Mouse (Mus musculus) telencephalon, adult 2 months (tissue): ENCODE data around the gene Pck1.
A peak's percentile ranks its signal among the peaks of the same experiment; 100 is the strongest.
"Not testable (repeated sequence)": the region's sequence is repeated elsewhere in the genome, so short reads cannot be mapped to it uniquely, and the experiment has no call there.

Experiments used
- DNase-seq: peaks from one replicate; pipeline ENCODE4 v3.0.0-alpha.2; 2011; ENCODE audit warnings: low read depth, low spot score

Pck1 gene

GRCm38 (mm10) chr2:173152436-173153151 is at the start of gene Pck1:
Gene Pck1 (plus strand): TSS chr2:173153048.
- DNase-seq: no peak

GRCm38 (mm10) chr2:173106409-173106808 is 46.4 kb upstream of the Pck1 start:
- no peak for DNase-seq

- no peak for DNase-seq
Observed at GRCm38 (mm10) chr2:173106889-173107785, 45.7 kb upstream of the Pck1 start.

DNA sequence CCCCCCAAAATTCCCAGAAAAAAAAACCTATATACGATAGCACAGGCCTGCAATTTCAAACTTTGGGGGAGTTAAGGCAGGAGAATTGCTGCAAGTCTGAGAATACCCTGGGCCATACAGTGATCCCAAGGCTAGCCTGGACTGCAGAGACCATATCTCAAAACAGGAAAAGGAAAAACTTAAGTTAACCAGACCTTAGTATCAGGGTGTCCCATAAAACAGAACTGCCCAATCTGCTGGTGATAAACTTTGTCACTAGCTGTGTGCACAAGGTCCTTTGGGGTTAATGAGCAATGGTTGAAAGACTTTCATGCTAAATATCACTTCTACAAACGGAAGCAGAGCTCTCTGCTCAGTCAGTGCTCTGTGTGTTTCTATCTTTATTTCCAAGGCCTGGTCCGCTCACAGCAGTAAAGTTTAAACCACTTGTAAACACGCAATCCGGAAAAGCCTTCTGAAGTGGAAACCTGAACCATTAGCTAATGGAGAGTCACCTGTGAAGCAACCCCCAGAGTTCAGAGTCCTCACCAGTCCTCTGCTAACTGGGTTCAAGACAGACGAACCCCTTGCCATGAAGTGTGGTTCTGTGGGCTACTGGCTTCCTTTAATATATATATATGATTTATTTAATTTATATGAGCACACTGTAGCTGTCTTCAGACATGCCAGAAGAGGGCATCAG is 44.2 kb upstream of the Pck1 start:
- DNase-seq: no peak

- DNase-seq: no peak
Observed at GRCm38 (mm10) chr2:173109510-173109909, 43.3 kb upstream of the Pck1 start.

DNA sequence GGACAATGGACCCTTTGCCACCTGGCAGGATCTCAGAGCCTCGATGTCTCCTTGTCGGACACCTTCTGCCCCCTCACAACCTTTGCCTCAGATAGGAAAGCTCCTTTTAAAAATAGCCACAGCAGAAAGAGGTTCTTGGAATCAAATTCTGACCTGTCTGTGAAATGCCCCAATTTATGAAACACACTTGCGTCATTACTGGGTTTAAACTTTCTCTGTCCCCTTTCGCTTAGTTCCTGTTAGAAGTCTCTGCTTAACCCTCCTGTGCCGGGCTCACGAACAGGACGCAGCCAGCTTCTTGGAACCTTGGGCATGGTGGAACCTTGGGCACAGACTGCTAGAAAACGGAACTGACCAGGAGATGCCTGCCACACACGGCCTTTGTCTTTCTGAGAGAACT is 42.3 kb upstream of the Pck1 start:
- DNase-seq: no peak

GRCm38 (mm10) chr2:173113796-173114195 is 39.1 kb upstream of the Pck1 start:
- DNase-seq: not testable (repeated sequence)

- DNase-seq: no peak
Observed at GRCm38 (mm10) chr2:173119023-173119944, 33.6 kb upstream of the Pck1 start, which contains the start of gene Ctcfl. Gene Ctcfl (minus strand): TSS chr2:173119525.

- not testable (repeated sequence) for DNase-seq
Observed at GRCm38 (mm10) chr2:173120117-173120516, 32.7 kb upstream of the Pck1 start.

- DNase-seq: no peak
Observed at GRCm38 (mm10) chr2:173124022-173124735, 28.7 kb upstream of the Pck1 start.

DNA sequence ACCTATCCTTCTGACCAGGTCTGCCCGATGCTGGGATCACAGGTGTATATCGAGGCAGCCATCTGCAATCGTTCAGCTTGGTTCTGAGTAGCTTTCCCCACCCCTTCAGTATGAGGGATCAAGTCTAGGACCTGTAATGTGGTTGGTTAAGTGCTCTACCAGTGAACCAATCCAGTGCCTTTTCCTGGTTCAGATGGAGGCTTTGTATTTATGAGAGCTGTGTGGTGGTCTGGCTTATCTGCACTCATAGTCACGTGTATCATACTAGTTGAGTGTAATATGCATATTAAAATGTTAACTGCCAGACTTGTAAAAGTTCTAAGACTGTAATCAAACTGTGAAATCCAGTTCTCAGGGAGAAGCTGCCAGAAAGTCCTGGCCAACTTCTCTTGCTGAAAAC is 26.5 kb upstream of the Pck1 start:
- no peak for DNase-seq

DNA sequence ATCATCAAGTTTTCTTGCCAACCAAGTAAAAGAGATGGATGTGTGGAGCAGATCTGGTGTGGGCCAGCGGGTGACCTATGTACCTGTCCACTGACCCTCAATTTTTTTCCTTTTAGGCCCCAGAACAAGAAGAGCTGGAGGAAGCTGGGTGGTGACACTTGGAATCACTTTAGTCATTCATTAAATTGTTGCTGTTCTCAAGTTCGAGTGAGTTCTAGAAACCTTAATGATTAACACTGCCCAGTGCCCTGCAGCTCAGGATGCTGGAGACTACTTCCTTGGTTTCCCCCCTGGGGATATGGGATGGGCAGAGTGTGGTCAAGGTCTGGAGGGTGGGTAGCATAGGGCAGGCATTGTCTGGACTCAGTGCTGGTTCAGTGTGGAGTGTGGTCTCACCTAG is 23.7 kb upstream of the Pck1 start:
- no peak for DNase-seq

DNA sequence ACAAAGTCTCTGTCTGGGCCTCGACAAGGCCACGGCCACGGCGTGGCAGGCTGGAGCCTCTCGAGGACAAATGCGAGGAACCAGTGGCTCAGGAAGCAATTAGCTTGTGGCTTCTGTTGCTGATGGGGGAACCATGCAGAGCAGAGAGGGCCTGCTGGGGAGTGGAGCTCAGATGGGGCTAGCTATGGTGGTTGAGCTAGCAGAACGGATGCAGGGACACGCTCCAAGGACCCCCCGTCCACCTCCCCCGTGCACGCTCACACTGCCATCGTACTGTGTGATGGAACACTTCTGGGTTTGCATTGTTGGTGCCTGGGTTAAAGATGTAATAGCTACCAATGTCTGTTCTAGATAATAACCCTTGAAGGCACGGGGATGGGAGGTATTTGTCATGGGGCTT is 20.6 kb upstream of the Pck1 start:
- DNase-seq: no peak

GRCm38 (mm10) chr2:173132794-173133300 is 20.0 kb upstream of the Pck1 start:
- DNase-seq: no peak

DNA sequence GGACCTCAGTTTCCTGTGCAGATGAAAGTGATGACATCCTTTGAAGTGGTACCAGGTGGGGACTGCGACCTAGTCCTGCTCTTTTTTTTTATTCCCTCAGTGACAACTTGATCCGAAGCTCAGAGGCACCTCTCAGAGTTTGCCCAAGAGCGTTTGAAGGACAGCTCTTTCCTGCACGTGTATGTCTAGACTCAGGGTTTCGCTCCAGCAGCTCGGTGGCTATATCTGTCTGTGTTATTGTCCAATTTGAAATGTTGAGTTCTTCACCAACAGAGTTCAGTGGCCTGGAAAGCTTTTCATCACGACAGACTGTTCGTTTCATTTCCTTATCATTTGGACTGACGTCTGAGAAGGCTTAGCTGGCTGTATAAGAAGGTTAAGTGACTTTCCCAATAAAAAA is 18.2 kb upstream of the Pck1 start:
- DNase-seq: no peak

DNA sequence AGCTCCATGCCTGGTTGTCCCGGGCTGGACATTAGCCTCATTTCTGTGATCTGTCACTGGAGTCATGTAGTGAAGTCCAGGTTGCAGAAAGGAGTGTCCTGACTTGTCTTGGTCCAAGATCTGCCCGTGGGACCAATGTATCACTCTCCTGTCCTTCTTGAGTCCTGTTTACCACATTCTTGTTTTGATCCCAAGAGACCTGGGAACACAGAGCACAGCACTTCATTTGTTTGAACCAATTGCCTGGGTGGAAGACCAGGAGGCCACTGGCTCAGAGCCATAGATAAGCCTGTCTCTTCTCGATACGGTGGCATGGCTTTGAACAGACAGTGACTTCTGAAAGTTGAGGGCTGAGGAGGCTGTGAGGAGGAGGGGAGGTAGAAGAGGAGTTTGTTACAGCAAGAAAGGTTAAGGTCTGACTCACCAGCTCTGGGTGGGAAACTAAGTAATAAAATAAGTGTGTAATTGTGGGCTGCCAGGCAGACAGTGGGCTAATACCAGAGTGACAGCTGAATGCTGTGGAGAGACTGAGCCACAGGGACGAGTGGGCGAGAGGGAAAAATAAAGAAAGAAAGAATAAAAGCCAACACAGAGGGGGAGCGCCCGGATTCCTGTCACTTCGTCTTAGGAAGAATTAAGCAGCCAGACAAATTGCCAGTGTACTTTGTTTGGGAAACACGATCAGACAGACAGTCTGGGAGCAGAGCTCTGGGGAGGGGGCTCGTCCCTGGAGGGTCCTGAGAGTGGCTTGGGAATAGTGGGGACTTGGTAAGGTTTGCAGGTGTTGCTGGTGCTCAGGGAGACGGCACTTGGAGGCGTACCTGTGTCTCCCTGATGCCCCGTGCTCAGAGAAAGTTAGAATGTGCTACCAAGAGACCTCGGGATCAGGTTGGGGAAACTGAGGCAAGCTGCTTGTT is 14.3 kb upstream of the Pck1 start:
- peak; percentile 24 for DNase-seq

DNA sequence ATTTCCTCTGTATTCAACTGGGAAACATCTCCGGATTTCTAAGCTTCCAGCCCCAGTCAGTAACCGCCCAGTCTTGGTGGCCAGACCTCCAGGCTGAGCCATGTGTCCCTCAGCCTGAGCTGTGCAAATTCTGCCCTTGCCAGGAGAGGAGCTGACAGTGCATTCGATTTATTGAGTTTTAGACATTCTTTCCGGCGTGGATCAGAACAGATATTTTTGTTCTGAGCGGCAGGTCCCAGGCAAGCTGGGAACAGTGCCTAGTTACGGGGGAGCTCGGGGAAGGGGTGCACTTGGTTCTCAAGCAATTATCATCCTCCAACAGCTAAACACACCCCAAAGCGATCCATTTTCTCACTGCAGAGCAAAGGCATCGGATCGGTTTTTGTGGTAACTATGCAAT is 9.2 kb upstream of the Pck1 start:
- DNase-seq: peak; percentile 32

DNA sequence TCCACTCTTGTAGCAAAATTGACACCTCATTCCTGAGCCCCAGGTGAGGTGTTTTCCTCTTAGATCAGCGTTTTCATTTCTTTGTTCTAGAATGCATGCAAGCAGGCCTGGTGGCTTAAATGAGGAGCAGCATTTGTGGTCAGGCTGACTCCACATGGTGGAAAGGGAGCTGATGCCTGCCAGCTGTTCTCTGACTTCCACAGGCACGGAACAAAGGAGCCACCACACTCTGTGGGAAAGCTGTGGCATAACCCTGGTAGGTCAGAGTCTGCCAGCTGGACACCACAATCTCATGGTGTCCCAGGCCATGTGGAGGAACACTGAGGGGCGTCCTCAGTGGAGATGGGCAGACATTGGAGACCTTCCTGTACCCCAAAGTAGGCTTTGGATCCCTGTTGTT is 7.0 kb upstream of the Pck1 start:
- no peak for DNase-seq

GRCm38 (mm10) chr2:173146728-173147127 is 6.1 kb upstream of the Pck1 start:
- no peak for DNase-seq
